Mouse (Mus musculus) kidney, postnatal 0 days (tissue): Measurements from ENCODE around the gene Ckap4. TPM values are rescaled to one million over a fixed set of nuclear protein-coding genes. Genes with fewer than 3 reads are reported as not detected.
A peak's percentile ranks its signal among the peaks of the same experiment; 100 is the strongest.

Experiments
- ATAC-seq: fragments of 200-750 bp; cut with Nextera tagmentation; replicated peaks from 2 replicates; pipeline ENCODE4 v1.8.0; 2017; ENCODE audit warnings: low read depth, moderate number of reproducible peaks, moderate TSS enrichment, moderate library complexity; ENCODE audit not compliant: low FRiP score
- DNase-seq: peaks from one replicate; pipeline ENCODE4 v3.0.0-alpha.2; 2016; ENCODE audit warnings: low spot score
- H3K27ac ChIP-seq: fragments of 300-500 bp; sonication (generic); 2 replicates; pipeline ENCODE4 v1.5.1; 2014; ENCODE audit warnings: mild to moderate bottlenecking
- H3K27me3 ChIP-seq: fragments of 300-500 bp; sonication (generic); 2 replicates; pipeline ENCODE4 v1.6.1; 2014; ENCODE audit warnings: low read length, mixed read lengths; ENCODE audit not compliant: insufficient read depth
- H3K36me3 ChIP-seq: fragments of 300-500 bp; sonication (generic); 2 replicates; pipeline ENCODE4 v1.6.1; 2014; ENCODE audit warnings: low read length, mixed read lengths; ENCODE audit not compliant: insufficient read depth
- H3K4me1 ChIP-seq: fragments of 300-500 bp; sonication (generic); replicated peaks from 2 replicates; pipeline ENCODE4 v1.6.1; 2014; ENCODE audit warnings: antibody characterized with exemption, low read length, mixed read lengths; ENCODE audit not compliant: insufficient read depth
- H3K4me2 ChIP-seq: fragments of 300-500 bp; sonication (generic); 2 replicates; pipeline ENCODE4 v1.6.1; 2014; ENCODE audit warnings: mild to moderate bottlenecking, low read length, moderate library complexity, mixed read lengths
- H3K4me3 ChIP-seq: fragments of 300-500 bp; sonication (generic); replicated peaks from 2 replicates; pipeline ENCODE4 v1.5.1; 2014; ENCODE audit warnings: low read depth, low read length
- H3K9ac ChIP-seq: fragments of 300-500 bp; sonication (generic); 2 replicates; pipeline ENCODE4 v1.6.1; 2014; ENCODE audit warnings: low read depth, low read length
- H3K9me3 ChIP-seq: fragments of 300-500 bp; sonication (generic); replicated peaks from 2 replicates; pipeline ENCODE4 v1.6.1; 2016; ENCODE audit warnings: low read length, inconsistent platforms, mixed read lengths
- CTCF ChIP-seq: IDR thresholded peaks from 2 replicates; pipeline ENCODE4 v1.5.1; 2016; ENCODE audit warnings: antibody characterized with exemption, low read depth, mild to moderate bottlenecking, moderate library complexity
- WGBS: fragments of 180-500 bp; shearing (Covaris S2); extraction: QIAGEN DNeasy Blood & Tissue Kit; methylation state at CpG from one replicate; pipeline ENCODE4 v1.1.7; 2014; 5-methylcytosine and 5-hydroxymethylcytosine counted together
- polyA plus RNA-seq: library from polyadenylated mRNA; unstranded; fragments of >200 nt; fragmentation: Nextera tagmentation; extraction: Ambion mirVana; gene quantifications from 2 replicates; pipeline ENCODE4 v1.2.1, GENCODE M21; 2015

Gene Ckap4
- polyA plus RNA-seq, 1 experiment from 2014 or later, result 77.9 TPM

- H3K36me3 ChIP-seq, result no peaks in the 10 kb centered on the region
- no peak overlapping the region for H3K9ac ChIP-seq
- H3K27ac ChIP-seq, result peak overlapping the region; percentile 60
- no peak for DNase-seq
- 26% methylated on average over 8 of the region's 8 CpGs for WGBS
- H3K4me2 ChIP-seq, result no peak overlapping the region; the same call in 1 of the 2 replicates
- H3K4me3 ChIP-seq, result no peak overlapping the region
- ATAC-seq, result peak; percentile 67
- TF ChIP-seq CTCF, result no peak
- H3K9me3 ChIP-seq, result no peaks in the 10 kb centered on the region
- H3K4me1 ChIP-seq, result peaks cover 30% of the 10 kb centered on the region
- H3K27me3 ChIP-seq, result no peaks in the 10 kb centered on the region
These were observed 53.1 kb downstream of the Ckap4 start for GRCm38 (mm10) chr10:84480667-84481326.

DNA sequence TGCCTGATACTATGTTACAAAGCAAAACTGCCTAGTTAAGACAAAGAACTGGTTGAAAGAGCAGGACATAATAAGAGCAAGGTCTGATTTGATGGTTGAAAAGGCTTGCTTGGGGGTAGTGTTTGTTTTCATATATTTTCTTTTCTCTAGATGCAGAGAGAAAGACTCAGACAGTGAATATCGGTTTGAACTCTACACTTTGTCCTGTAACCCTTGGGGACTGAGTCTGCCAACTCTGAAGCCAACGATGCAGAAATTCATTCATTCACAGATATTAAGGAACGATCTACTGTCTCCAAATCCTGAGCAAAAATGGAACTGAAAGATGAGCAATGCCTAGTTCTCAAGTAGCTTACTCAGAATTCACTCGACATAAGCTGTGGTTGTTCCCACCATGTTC lies 53.7 kb downstream of the Ckap4 start:
- Histone ChIP-seq H3K27ac (peak overlapping the region; percentile 60; the same call in 1 of the 2 replicates), H3K4me3 (no peak overlapping the region), H3K27me3 (no peaks in the 10 kb centered on the region), H3K4me2 (no peak overlapping the region), H3K9me3 (no peaks in the 10 kb centered on the region), H3K4me1 (peaks cover 30% of the 10 kb centered on the region), H3K9ac (no peak overlapping the region), H3K36me3 (no peaks in the 10 kb centered on the region)
- no peak for TF ChIP-seq CTCF
- DNase-seq (peak; percentile 33), ATAC-seq (no peak)
- WGBS, result 45% methylated on average over 4 of the region's 4 CpGs

- Histone ChIP-seq H3K36me3 (no peaks in the 10 kb centered on the region), H3K4me1 (peaks cover 25% of the 10 kb centered on the region), H3K4me2 (no peak overlapping the region), H3K27me3 (no peaks in the 10 kb centered on the region), H3K4me3 (no peak overlapping the region), H3K27ac (no peak overlapping the region), H3K9me3 (no peaks in the 10 kb centered on the region), H3K9ac (no peak overlapping the region)
- ATAC-seq, result 0 out of 2 replicates have a peak, but pooled peaks have one; percentile 35
- DNase-seq, result no peak
- no peak for TF ChIP-seq CTCF
- 30% methylated on average over 3 of the region's 3 CpGs for WGBS
These were observed 56.2 kb downstream of the Ckap4 start for GRCm38 (mm10) chr10:84477613-84478076.

GRCm38 (mm10) chr10:84477045-84477612 lies 56.7 kb downstream of the Ckap4 start:
- ATAC-seq, result no peak
- Histone ChIP-seq H3K27ac (no peak overlapping the region), H3K4me1 (peaks cover 25% of the 10 kb centered on the region), H3K9me3 (no peaks in the 10 kb centered on the region), H3K4me2 (no peak overlapping the region), H3K4me3 (no peak overlapping the region), H3K36me3 (no peaks in the 10 kb centered on the region), H3K27me3 (no peaks in the 10 kb centered on the region), H3K9ac (no peak overlapping the region)
- no peak for TF ChIP-seq CTCF
- DNase-seq, result no peak
- 67% methylated on average over 4 of the region's 4 CpGs for WGBS

Other genes starting within 250 kb of the Ckap4 start
- 2.3 and 2.4 TPM in 2 replicates for gene Nuak1, start 93.5 kb downstream of the Ckap4 start, polyA plus RNA-seq
- gene Tcp11l2, start 42.6 kb upstream of the Ckap4 start, polyA plus RNA-seq, result 25.2 and 27.0 TPM in 2 replicates
- gene Polr3b, start 88.2 kb upstream of the Ckap4 start, polyA plus RNA-seq, result 10.6 and 11.4 TPM in 2 replicates
- 0.05 and 0.18 TPM in 2 replicates for gene Rfx4, start 222.0 kb upstream of the Ckap4 start, polyA plus RNA-seq